Mouse (Mus musculus) CH12F3 (cell line): ENCODE results near the gene Hcfc2.

Experiments
- in situ Hi-C: fragments of 300-500 bp; cut with MboI; formaldehyde crosslinking; loops from 2 replicates; pipeline ENCODE4 v1.14.3; 2020; ENCODE audit warnings: low sequenced_read_pairs

The Hcfc2 gene

DNA sequence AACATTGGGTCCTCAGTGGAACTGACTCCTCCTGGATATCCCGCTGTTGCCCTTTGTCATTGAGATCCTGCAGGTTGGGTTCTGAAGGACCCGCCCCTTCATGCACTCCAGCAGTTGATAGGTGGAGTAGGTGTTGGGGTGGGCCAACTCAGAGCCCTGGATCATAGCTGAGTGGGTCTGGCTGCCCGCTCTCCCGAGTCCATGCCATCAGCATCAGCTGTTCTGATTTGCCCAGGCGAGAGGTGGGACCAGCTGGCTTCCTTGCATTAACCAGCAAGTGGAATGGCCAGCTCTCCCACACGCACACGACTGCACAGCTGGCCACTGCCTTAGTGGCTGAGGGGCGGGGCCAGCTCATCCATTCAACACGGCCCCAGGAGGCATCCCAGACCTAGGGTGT is 72.9 kb downstream of the Hcfc2 start:
- in situ Hi-C loops, result no loop called here

DNA sequence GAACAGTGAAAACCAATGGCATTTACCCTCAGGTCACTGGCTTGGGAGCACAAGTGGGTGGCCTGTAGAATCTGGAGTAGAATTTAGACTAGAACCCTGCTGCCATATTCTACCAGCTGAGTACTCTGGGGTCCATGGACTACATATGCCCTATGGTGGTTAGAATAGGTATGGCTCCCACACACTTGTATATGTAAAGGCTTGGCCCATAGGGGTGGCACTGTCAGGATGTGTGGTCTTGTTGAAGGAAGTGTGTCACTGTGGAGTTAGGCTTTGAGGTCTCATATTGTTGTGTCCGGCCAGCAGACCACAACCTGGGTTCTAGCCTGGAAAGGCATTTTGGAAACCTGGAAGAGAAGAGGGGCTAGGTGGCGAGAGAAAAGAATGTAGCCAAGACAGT is 74.8 kb downstream of the Hcfc2 start:
- in situ Hi-C loops, result no loop called here

DNA sequence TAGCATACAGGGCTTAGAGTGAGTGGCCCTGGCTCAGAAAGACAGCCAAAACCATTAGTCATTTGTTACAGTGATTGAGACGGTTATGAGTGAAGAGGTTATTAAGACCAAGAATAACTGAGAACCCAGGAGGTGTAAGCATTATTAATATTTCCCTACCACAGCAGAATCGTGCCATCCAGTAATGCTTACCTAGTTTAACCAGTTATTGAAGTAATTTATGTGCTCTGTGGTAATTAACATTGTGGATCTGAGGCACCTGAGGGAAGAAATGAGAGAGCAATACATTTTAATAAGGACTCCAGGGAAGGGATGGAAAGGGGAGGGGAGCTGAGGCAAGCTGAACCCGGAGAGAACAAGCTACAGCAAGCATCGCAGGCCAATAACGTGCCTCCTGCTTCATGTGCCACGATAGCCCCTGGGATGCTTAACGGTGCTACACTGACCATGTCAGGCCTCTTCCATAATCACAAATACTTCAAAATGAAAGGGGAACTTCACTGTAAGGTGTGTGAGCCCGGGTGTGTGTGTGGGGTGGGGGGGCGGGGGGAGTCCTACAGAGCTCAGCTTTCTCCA is 75.7 kb downstream of the Hcfc2 start:
- in situ Hi-C loops, result no loop called here

DNA sequence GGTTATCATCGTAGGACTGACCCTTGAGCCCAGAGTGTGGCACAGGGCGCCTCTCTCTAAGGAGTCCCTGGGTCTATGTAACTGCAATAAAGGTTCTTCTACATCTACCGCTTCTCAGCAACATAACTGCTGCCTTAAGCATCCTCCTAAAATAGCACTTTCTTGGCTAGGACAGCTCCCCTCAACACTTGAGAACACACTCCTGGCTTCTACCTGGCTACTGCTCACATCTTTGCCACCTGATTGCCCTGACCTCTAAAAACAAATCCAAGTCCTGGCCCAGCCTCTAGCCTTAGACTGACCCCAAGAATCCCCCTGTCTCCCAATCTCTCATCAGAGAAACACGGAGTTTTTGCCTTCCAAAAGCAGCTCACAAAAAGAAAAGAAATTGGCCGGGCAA is 78.9 kb downstream of the Hcfc2 start:
- in situ Hi-C loops, result no loop called here

DNA sequence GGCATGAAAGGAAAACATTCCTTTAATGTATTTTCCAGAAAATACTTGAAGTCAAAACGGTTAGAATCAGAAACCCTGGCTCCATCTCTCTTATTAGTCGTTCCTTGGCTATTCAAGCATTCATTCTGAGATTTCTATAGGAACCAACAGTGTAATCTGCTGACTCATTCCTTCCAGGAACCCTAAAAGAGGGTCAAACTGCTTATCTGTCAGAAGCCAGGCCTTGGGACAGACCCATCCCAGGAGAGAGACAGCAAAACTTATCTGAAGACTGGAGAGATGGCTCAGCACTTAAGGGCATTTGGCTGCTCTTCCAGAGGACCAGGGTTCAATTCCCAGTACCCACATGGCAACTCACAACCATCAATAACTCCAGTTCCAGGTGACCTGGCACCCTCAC is 81.1 kb downstream of the Hcfc2 start:
- in situ Hi-C loops, result no loop called here

DNA sequence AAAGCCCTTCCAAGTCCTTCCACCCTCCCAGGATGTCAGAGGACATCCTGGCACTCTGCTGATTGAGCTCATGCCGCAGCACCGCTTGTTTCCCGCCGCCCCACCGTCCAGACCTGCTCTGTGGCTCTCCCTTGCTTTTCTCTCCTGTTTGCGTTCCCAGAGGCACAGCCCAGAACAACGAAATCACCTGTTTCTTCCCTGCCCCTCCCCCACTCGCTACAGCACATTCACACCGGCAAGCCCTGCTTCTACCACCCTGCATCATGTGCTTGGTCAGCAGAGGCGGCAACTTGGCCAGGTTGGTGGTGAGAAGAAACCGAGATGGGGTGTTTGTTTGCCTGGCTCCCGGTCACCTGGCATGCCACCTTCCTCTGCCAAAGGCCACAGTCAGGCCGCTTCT is 81.9 kb downstream of the Hcfc2 start:
- in situ Hi-C loops, result no loop called here

DNA sequence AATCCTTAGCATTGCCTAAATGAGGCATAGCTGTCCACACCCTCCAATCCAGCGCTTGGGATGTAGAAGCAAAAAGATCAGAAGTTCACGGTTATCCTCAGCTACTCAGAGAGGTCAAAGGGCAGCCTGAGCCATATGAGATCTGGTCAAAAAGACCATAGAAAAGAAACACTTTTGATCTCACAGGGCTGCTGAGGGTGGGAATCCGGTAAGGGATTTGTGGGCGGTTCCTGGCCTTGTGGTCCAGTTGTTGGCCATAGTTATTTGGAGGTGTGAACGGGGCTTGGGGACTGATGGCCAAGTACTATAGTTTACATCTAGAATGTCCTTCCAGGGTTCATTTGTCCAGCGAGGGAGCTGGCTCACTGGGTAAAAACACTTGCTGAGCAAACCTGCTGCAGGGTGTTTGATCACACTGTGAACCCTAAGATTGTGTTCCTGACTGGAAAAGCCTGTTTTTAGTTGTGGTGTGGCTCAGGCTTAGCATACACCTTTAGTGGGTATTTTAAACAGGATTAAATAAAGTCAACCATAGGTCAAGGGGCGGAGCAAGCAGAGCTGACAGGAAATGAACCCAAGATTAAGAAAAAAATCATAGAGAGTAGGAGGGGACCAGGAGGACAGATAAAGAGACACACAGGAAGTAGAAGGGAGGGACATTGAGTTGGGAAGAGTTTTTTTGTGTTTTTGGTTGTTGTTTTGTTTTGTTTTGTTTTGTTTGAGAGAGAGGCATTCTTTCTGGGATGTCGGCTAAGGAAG is 83.0 kb downstream of the Hcfc2 start:
- in situ Hi-C loops, result no loop called here

DNA sequence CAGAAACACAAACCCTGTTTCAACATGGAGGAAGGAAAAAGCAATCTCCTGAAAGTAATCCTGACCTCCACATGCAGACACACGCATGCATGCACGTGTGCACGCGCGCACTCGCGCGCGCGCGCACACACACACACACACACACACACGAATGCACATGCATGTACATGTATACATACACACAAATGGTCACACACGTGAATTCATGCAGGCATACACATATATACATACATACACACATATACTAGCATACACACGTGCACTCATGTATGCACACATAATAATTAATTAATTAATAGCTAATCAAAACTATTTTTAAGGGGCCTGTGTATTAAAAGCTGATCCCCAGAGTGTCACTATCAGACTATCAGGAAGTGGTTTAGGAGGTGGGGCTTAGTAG is 83.9 kb downstream of the Hcfc2 start:
- in situ Hi-C loops, result no loop called here

DNA sequence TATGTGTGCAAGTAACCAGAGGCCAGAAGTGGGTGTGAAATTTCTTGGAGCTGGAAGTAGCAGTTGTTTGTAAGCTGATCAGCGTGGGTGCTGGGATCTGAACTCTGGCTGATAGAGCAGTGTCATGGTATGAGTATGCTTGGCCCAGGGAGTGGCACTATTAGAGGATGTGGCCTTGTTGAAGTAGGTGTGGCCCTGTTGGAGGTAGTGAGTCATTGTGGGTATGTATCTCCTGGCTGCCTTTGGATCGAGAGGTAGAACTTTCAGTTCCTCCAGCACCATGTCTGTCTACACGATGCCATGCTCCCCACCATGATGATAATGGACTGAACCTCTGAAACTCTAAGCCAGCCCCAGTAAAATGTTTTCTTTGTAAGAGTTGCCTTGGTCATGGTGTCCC is 84.4 kb downstream of the Hcfc2 start:
- in situ Hi-C loops, result no loop called here

DNA sequence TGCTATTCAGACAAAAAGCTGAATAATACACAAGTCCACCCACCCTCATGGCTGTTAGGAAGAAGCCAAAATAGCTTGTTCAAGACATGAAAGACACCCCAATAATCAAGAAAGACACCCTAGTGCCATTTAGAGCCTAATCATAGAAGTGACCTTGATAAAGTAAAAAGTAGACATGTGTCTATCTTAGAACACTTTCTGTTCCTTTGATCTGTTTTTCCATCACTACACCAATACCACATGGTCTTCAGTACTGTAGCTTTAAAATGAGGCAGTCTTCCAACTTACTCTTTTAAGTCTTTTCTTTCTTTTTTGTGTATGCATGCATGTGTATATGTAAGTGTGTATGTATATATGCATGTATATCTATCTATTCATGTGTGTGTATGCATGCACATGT is 84.9 kb downstream of the Hcfc2 start:
- in situ Hi-C loops, result no loop called here

DNA sequence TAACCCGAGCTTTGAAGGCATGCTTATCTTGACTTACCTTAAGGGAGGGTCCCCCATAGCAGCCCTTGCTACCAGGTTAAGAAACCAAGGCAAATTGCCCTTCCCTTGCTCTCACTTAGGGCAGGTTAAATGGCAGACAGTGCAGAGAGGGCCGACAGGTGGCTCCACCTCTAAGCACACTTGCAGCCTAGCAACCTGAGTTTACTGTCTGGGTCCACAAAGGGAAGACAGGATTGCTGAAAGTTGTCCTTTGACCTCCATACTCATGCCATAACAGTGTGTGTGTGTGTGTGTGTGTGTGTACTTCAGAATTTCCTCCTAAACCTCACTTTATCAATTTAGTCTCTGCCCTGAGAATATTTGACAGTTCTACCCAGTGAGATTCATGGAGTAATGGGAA is 86.5 kb downstream of the Hcfc2 start:
- in situ Hi-C loops, result no loop called here

DNA sequence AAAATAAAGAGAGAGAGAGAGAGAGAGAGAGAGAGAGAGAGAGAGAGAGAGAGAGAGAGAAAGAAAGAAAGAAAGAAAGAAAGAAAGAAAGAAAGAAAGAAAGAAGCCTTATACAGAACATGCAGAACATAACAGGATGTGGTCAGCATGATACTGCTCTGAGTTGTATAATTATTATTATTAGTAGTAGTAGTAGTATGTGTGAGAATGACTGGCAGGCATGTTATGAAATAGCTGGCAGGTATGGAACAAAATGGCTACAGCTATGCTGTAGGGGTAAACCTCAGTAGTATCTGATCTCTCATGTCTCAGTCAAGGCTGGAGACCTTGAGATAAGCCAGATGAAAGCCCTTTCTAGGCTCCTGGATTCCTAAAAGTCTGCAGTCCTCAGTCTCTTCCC is 93.2 kb downstream of the Hcfc2 start:
- in situ Hi-C loops, result no loop called here

DNA sequence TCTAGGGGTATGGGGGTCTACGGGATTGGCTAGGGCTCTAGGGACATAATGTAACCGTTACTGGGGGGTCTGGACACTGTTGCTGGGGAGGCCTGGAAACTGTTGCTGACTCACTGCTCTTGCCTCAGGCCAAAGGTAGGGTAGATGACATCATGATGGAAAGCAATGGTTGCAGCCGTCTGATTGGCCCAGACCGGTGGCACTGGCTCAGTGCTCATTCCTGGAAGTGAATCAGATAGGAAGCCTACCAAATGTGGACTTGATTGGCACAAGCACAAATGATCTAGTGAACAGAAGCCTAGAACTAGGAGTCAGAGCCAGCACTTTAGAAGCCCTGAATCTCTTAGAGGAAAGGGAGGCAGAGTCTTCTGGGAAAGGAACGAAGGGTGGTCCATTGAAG is 94.5 kb downstream of the Hcfc2 start:
- in situ Hi-C loops, result no loop called here

DNA sequence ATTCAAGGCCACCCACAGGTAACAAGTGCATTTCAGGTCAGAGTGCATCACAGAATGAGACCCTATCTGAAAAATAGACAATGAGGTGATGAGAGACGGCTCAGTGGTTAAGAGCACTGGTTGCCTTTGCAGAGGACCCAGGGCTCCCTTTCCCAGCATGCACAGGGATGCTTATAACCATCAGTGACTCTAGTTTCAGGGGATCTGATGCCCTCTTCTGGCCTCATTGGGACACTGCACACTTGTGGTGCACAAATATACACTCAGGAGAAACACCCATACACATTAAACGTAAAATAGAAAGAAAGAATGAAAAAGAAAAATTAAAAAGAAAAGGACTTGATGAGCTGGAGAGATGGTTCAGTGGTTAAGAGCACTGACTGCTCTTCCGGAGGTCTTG is 95.8 kb downstream of the Hcfc2 start:
- in situ Hi-C loops, result no loop called here
